Mouse (Mus musculus) liver, adult (tissue): ENCODE measurements around the gene Ppp2r2c.

Experiments used
- GATA4 ChIP-seq: IDR thresholded peaks from 2 replicates; pipeline ENCODE4 v1.6.1; 2014; ENCODE audit warnings: mild to moderate bottlenecking, low read length; ENCODE audit not compliant: insufficient replicate concordance

Gene Ppp2r2c

GRCm38 (mm10) chr5:37002001-37002400, 133.7 kb downstream of the Ppp2r2c start:
- no peak for TF ChIP-seq GATA4
